Mouse (Mus musculus) stomach, embryonic 15.5 days (tissue): ENCODE measurements around the gene Zfp78. TPM values are rescaled to one million over a fixed set of nuclear protein-coding genes. Genes with fewer than 3 reads are reported as not detected.
A peak's percentile ranks its signal among the peaks of the same experiment; 100 is the strongest.
"Not testable (repeated sequence)": the region's sequence is repeated elsewhere in the genome, so short reads cannot be mapped to it uniquely, and the experiment has no call there.

Experiments
- ATAC-seq: fragments of 200-750 bp; cut with Nextera tagmentation; 2 replicates; pipeline ENCODE4 v1.8.0; 2017; ENCODE audit warnings: low read depth, moderate number of reproducible peaks, moderate TSS enrichment; ENCODE audit not compliant: insufficient read depth, low FRiP score
- H3K27ac ChIP-seq: fragments of 300-500 bp; sonication (generic); 2 replicates; pipeline ENCODE4 v1.5.1; 2015; ENCODE audit warnings: mild to moderate bottlenecking, inconsistent platforms
- H3K27me3 ChIP-seq: fragments of 300-500 bp; sonication (generic); replicated peaks from 2 replicates; pipeline ENCODE4 v1.6.1; 2015; ENCODE audit warnings: inconsistent platforms
- H3K36me3 ChIP-seq: fragments of 300-500 bp; sonication (generic); 2 replicates; pipeline ENCODE4 v1.6.1; 2015; ENCODE audit warnings: inconsistent platforms
- H3K4me1 ChIP-seq: fragments of 300-500 bp; sonication (generic); 2 replicates; pipeline ENCODE4 v1.6.1; 2015; ENCODE audit warnings: inconsistent platforms
- H3K4me2 ChIP-seq: fragments of 300-500 bp; sonication (generic); 2 replicates; pipeline ENCODE4 v1.6.1; 2015; ENCODE audit warnings: mild to moderate bottlenecking, inconsistent platforms
- H3K4me3 ChIP-seq: fragments of 300-500 bp; sonication (generic); replicated peaks from 2 replicates; pipeline ENCODE4 v1.5.1; 2015; ENCODE audit warnings: inconsistent platforms
- H3K9ac ChIP-seq: fragments of 300-500 bp; sonication (generic); 2 replicates; pipeline ENCODE4 v1.6.1; 2015; ENCODE audit warnings: inconsistent platforms
- H3K9me3 ChIP-seq: fragments of 300-500 bp; sonication (generic); 2 replicates; pipeline ENCODE4 v1.6.1; 2016; ENCODE audit warnings: inconsistent platforms
- WGBS: fragments of 180-500 bp; shearing (Covaris S2); methylation state at CpG from one replicate; pipeline ENCODE4 v1.1.7; 2015; 5-methylcytosine and 5-hydroxymethylcytosine counted together
- polyA plus RNA-seq: library from polyadenylated mRNA; unstranded; fragments of >200 nt; fragmentation: Nextera tagmentation; extraction: Ambion mirVana; gene quantifications from 2 replicates; pipeline ENCODE4 v1.2.1, GENCODE M21; 2015

Gene Zfp78
- polyA plus RNA-seq, 1 experiment from 2014 or later = 1.9 TPM

- Histone ChIP-seq H3K9me3 (no peaks in the 10 kb centered on the region), H3K4me3 (peak overlapping the region; percentile 55), H3K27ac (peak overlapping the region; percentile 82), H3K4me1 (0 out of 2 replicates have a peak, but pooled peaks cover 6% of the 10 kb centered on the region), H3K4me2 (peak overlapping the region; percentile 63), H3K9ac (peak overlapping the region; percentile 33; the same call in 1 of the 2 replicates), H3K27me3 (no peaks in the 10 kb centered on the region), H3K36me3 (no peaks in the 10 kb centered on the region)
- WGBS = under 1% methylated on average over 38 of the region's 38 CpGs
- ATAC-seq = peak; percentile 93
Observed at GRCm38 (mm10) chr7:6362268-6363046, 623 bp upstream of the Zfp78 start.

GRCm38 (mm10) chr7:6364761-6365160 lies 1.7 kb downstream of the Zfp78 start:
- no peaks in the 10 kb centered on the region for H3K9me3 ChIP-seq
- H3K4me3 ChIP-seq = no peak overlapping the region
- no peaks in the 10 kb centered on the region for H3K27me3 ChIP-seq
- H3K4me2 ChIP-seq = no peak overlapping the region
- H3K9ac ChIP-seq = no peak overlapping the region
- H3K27ac ChIP-seq = no peak overlapping the region
- H3K4me1 ChIP-seq = 0 out of 2 replicates have a peak, but pooled peaks cover 6% of the 10 kb centered on the region
- no peak for ATAC-seq
- no peaks in the 10 kb centered on the region for H3K36me3 ChIP-seq
- WGBS = 58% methylated on average over 1 of the region's 1 CpGs

GRCm38 (mm10) chr7:6367185-6367584 lies 4.1 kb downstream of the Zfp78 start:
- no peak overlapping the region for H3K4me3 ChIP-seq
- ATAC-seq = no peak
- H3K9me3 ChIP-seq = no peaks in the 10 kb centered on the region
- H3K36me3 ChIP-seq = no peaks in the 10 kb centered on the region
- 0 out of 2 replicates have a peak, but pooled peaks cover 6% of the 10 kb centered on the region for H3K4me1 ChIP-seq
- H3K27ac ChIP-seq = no peak overlapping the region
- WGBS = 82% methylated on average over 5 of the region's 5 CpGs
- H3K27me3 ChIP-seq = no peaks in the 10 kb centered on the region
- no peak overlapping the region for H3K9ac ChIP-seq
- no peak overlapping the region for H3K4me2 ChIP-seq

- H3K4me2 ChIP-seq, H3K4me1 ChIP-seq, H3K27ac ChIP-seq, H3K36me3 ChIP-seq, H3K4me3 ChIP-seq, ATAC-seq, H3K9me3 ChIP-seq, H3K27me3 ChIP-seq, H3K9ac ChIP-seq: not testable (repeated sequence)
- WGBS = 80% methylated on average over 5 of the region's 5 CpGs
Observed at GRCm38 (mm10) chr7:6368146-6368545, 5.1 kb downstream of the Zfp78 start.

GRCm38 (mm10) chr7:6369460-6369859 lies 6.4 kb downstream of the Zfp78 start:
- WGBS = 77% methylated on average over 3 of the region's 3 CpGs

GRCm38 (mm10) chr7:6372993-6373392 lies 9.9 kb downstream of the Zfp78 start:
- no peak for ATAC-seq

More at GRCm38 (mm10) chr7:6369460-6369859, 6.4 kb downstream of the Zfp78 start:
- Histone ChIP-seq H3K27me3 (no peaks in the 10 kb centered on the region), H3K4me2 (no peak overlapping the region), H3K36me3 (no peaks in the 10 kb centered on the region), H3K27ac (no peak overlapping the region), H3K9me3 (no peaks in the 10 kb centered on the region), H3K9ac (no peak overlapping the region), H3K4me3 (no peak overlapping the region), H3K4me1 (no peaks in the 10 kb centered on the region)
- ATAC-seq = no peak

GRCm38 (mm10) chr7:6378441-6378840 lies 15.4 kb downstream of the Zfp78 start:
- Histone ChIP-seq H3K27me3 (no peaks in the 10 kb centered on the region), H3K4me3 (no peak overlapping the region), H3K4me2 (no peak overlapping the region), H3K36me3 (no peaks in the 10 kb centered on the region), H3K4me1 (peaks cover 7% of the 10 kb centered on the region), H3K27ac (no peak overlapping the region), H3K9me3 (no peaks in the 10 kb centered on the region), H3K9ac (no peak overlapping the region)
- no peak for ATAC-seq
- 80% methylated on average over 8 of the region's 8 CpGs for WGBS

More at GRCm38 (mm10) chr7:6372993-6373392, 9.9 kb downstream of the Zfp78 start:
- Histone ChIP-seq H3K4me1 (no peaks in the 10 kb centered on the region), H3K36me3 (no peaks in the 10 kb centered on the region), H3K27ac (no peak overlapping the region), H3K4me2 (no peak overlapping the region), H3K4me3 (no peak overlapping the region), H3K27me3 (no peaks in the 10 kb centered on the region), H3K9ac (no peak overlapping the region), H3K9me3 (no peaks in the 10 kb centered on the region)
- 87% methylated on average over 3 of the region's 3 CpGs for WGBS

- H3K36me3 ChIP-seq = no peaks in the 10 kb centered on the region
- no peak overlapping the region for H3K4me2 ChIP-seq
- no peak overlapping the region for H3K27ac ChIP-seq
- no peaks in the 10 kb centered on the region for H3K27me3 ChIP-seq
- H3K4me1 ChIP-seq = peaks cover 16% of the 10 kb centered on the region
- ATAC-seq = no peak
- H3K4me3 ChIP-seq = no peak overlapping the region
- H3K9ac ChIP-seq = no peak overlapping the region
- 72% methylated on average over 2 of the region's 2 CpGs for WGBS
- H3K9me3 ChIP-seq = no peaks in the 10 kb centered on the region
Observed at GRCm38 (mm10) chr7:6381431-6381830, 18.4 kb downstream of the Zfp78 start.

- Histone ChIP-seq H3K9me3 (no peaks in the 10 kb centered on the region), H3K36me3 (no peaks in the 10 kb centered on the region), H3K4me3 (peak within 1 kb of the TSS; percentile 57), H3K4me1 (peaks cover 16% of the 10 kb centered on the region), H3K9ac (peak within 1 kb of the TSS; percentile 51), H3K27ac (no peak within 1 kb of the TSS), H3K27me3 (no peaks in the 10 kb centered on the region), H3K4me2 (peak within 1 kb of the TSS; percentile 77)
- under 1% methylated on average over 27 of the region's 28 CpGs for WGBS
- peak; percentile 97 for ATAC-seq
Observed at GRCm38 (mm10) chr7:6383044-6383455, 20.0 kb downstream of the Zfp78 start, which contains the start of gene Zfp28. Gene Zfp28, plus strand, starts transcription at chr7:6383295.

- no peak for ATAC-seq
- WGBS = 67% methylated on average over 8 of the region's 8 CpGs
- peak overlapping the region; percentile 77 for H3K4me2 ChIP-seq
- peak overlapping the region; percentile 57 for H3K4me3 ChIP-seq
- no peaks in the 10 kb centered on the region for H3K36me3 ChIP-seq
- no peak overlapping the region for H3K27ac ChIP-seq
- H3K9me3 ChIP-seq = no peaks in the 10 kb centered on the region
- peaks cover 16% of the 10 kb centered on the region for H3K4me1 ChIP-seq
- H3K27me3 ChIP-seq = no peaks in the 10 kb centered on the region
- H3K9ac ChIP-seq = no peak overlapping the region
Observed at GRCm38 (mm10) chr7:6384011-6384410, 20.9 kb downstream of the Zfp78 start.

GRCm38 (mm10) chr7:6386995-6387394 lies 23.9 kb downstream of the Zfp78 start:
- Histone ChIP-seq H3K4me1 (peaks cover 15% of the 10 kb centered on the region), H3K9ac (no peak overlapping the region), H3K4me3 (no peak overlapping the region), H3K36me3 (no peaks in the 10 kb centered on the region), H3K9me3 (no peaks in the 10 kb centered on the region), H3K4me2 (no peak overlapping the region), H3K27me3 (no peaks in the 10 kb centered on the region), H3K27ac (no peak overlapping the region)
- 90% methylated on average over 8 of the region's 8 CpGs for WGBS
- no peak for ATAC-seq

- H3K27ac ChIP-seq = no peak overlapping the region
- ATAC-seq = no peak
Observed at GRCm38 (mm10) chr7:6388971-6389370, 25.9 kb downstream of the Zfp78 start.

More at GRCm38 (mm10) chr7:6388971-6389370, 25.9 kb downstream of the Zfp78 start:
- no peak overlapping the region for H3K9ac ChIP-seq
- H3K27me3 ChIP-seq = no peaks in the 10 kb centered on the region
- WGBS = 86% methylated on average over 5 of the region's 5 CpGs
- peaks cover 5% of the 10 kb centered on the region; the same call in 1 of the 2 replicates for H3K36me3 ChIP-seq
- no peaks in the 10 kb centered on the region for H3K9me3 ChIP-seq
- no peak overlapping the region for H3K4me2 ChIP-seq
- H3K4me1 ChIP-seq = 0 out of 2 replicates have a peak, but pooled peaks cover 3% of the 10 kb centered on the region
- H3K4me3 ChIP-seq = no peak overlapping the region
